Mouse (Mus musculus) ES-Bruce4 (cell line): Measurements from ENCODE around the gene Cdc14b. TPM values are rescaled to one million over a fixed set of nuclear protein-coding genes. Genes with fewer than 3 reads are reported as not detected.

Experiments used
- H3K27ac ChIP-seq: 2 replicates; pipeline ENCODE4 v1.5.1; 2012; ENCODE audit warnings: low read length, inconsistent platforms; ENCODE audit not compliant: insufficient read depth
- H3K27me3 ChIP-seq: 2 replicates; pipeline ENCODE4 v1.6.1; 2012; ENCODE audit warnings: mild to moderate bottlenecking, low read length, inconsistent platforms; ENCODE audit not compliant: control insufficient read depth, poor library complexity, insufficient read depth, severe bottlenecking
- H3K36me3 ChIP-seq: 2 replicates; pipeline ENCODE4 v1.6.1; 2012; ENCODE audit warnings: inconsistent platforms, mild to moderate bottlenecking, low read length, moderate library complexity; ENCODE audit not compliant: control insufficient read depth, poor library complexity, insufficient read depth, severe bottlenecking
- H3K4me1 ChIP-seq: one replicate; pipeline ENCODE4 v1.8.1; 2011; ENCODE audit warnings: low read length; ENCODE audit not compliant: control insufficient read depth, insufficient read depth
- H3K4me3 ChIP-seq: 2 replicates; pipeline ENCODE4 v1.5.1; 2011; ENCODE audit warnings: low read depth, mild to moderate bottlenecking, low read length
- H3K9ac ChIP-seq: 2 replicates; pipeline ENCODE4 v1.6.1; 2012; ENCODE audit warnings: low read depth, mild to moderate bottlenecking, inconsistent platforms; ENCODE audit not compliant: poor library complexity, severe bottlenecking
- H3K9me3 ChIP-seq: replicated peaks from 2 replicates; pipeline ENCODE4 v1.6.1; 2012; ENCODE audit warnings: mild to moderate bottlenecking, low read length, inconsistent platforms; ENCODE audit not compliant: control insufficient read depth, poor library complexity, insufficient read depth, severe bottlenecking
- CTCF ChIP-seq: IDR thresholded peaks from one replicate; pipeline ENCODE4 v1.8.1; 2011; ENCODE audit warnings: low read depth, low read length
- EP300 ChIP-seq: IDR thresholded peaks from 2 replicates; pipeline ENCODE4 v1.6.1; 2011; ENCODE audit warnings: low read depth, low read length; ENCODE audit not compliant: insufficient read depth
- POLR2A ChIP-seq: IDR thresholded peaks from one replicate; pipeline ENCODE4 v1.8.1; 2011; ENCODE audit warnings: low read length; ENCODE audit not compliant: insufficient read depth
- polyA plus RNA-seq: library from polyadenylated mRNA; stranded (reverse); fragments of >200 nt; gene quantifications from 2 replicates; pipeline ENCODE4 v1.2.4, GENCODE M21; 2011; ENCODE audit warnings: low read depth; ENCODE audit not compliant: missing spikeins, insufficient read depth, insufficient read length

Gene Cdc14b
- polyA plus RNA-seq, 1 experiment: 30.4 TPM

GRCm38 (mm10) chr13:64182091-64182490 lies 93.0 kb downstream of the Cdc14b start:
- no peak overlapping the region for H3K27ac ChIP-seq
- H3K9me3 ChIP-seq: no peaks in the 10 kb centered on the region
- no peak for TF ChIP-seq POLR2A
- TF ChIP-seq CTCF: no peak
- no peak for TF ChIP-seq EP300
- H3K4me3 ChIP-seq: no peak overlapping the region
- H3K27me3 ChIP-seq: no peaks in the 10 kb centered on the region
- H3K4me1 ChIP-seq: no peaks in the 10 kb centered on the region
- no peak overlapping the region for H3K9ac ChIP-seq
- no peaks in the 10 kb centered on the region for H3K36me3 ChIP-seq

GRCm38 (mm10) chr13:64180888-64181287 lies 94.2 kb downstream of the Cdc14b start:
- Histone ChIP-seq H3K27ac (no peak overlapping the region), H3K9ac (no peak overlapping the region), H3K36me3 (no peaks in the 10 kb centered on the region), H3K4me3 (no peak overlapping the region), H3K27me3 (no peaks in the 10 kb centered on the region), H3K4me1 (no peaks in the 10 kb centered on the region), H3K9me3 (no peaks in the 10 kb centered on the region)
- TF ChIP-seq CTCF (no peak), POLR2A (no peak), EP300 (no peak)

GRCm38 (mm10) chr13:64180300-64180699 lies 94.8 kb downstream of the Cdc14b start:
- no peaks in the 10 kb centered on the region for H3K27me3 ChIP-seq
- H3K9me3 ChIP-seq: no peaks in the 10 kb centered on the region
- H3K4me3 ChIP-seq: no peak overlapping the region
- H3K4me1 ChIP-seq: no peaks in the 10 kb centered on the region
- no peak overlapping the region; the same call in 1 of the 2 replicates for H3K27ac ChIP-seq
- TF ChIP-seq EP300 (no peak), CTCF (no peak), POLR2A (no peak)
- no peak overlapping the region for H3K9ac ChIP-seq
- no peaks in the 10 kb centered on the region for H3K36me3 ChIP-seq

- H3K9me3 ChIP-seq: no peaks in the 10 kb centered on the region
- H3K36me3 ChIP-seq: no peaks in the 10 kb centered on the region
- H3K4me1 ChIP-seq: no peaks in the 10 kb centered on the region
- no peak overlapping the region for H3K9ac ChIP-seq
- no peaks in the 10 kb centered on the region for H3K27me3 ChIP-seq
- H3K4me3 ChIP-seq: no peak overlapping the region
- no peak overlapping the region for H3K27ac ChIP-seq
- TF ChIP-seq EP300: no peak
- no peak for TF ChIP-seq POLR2A
- no peak for TF ChIP-seq CTCF
Measured at GRCm38 (mm10) chr13:64178746-64179652, 96.1 kb downstream of the Cdc14b start.

- H3K4me3 ChIP-seq: no peak overlapping the region
- no peaks in the 10 kb centered on the region for H3K36me3 ChIP-seq
- no peak overlapping the region for H3K9ac ChIP-seq
- H3K27ac ChIP-seq: no peak overlapping the region
- no peaks in the 10 kb centered on the region for H3K4me1 ChIP-seq
- H3K9me3 ChIP-seq: 0 out of 2 replicates have a peak, but pooled peaks cover 2% of the 10 kb centered on the region
- TF ChIP-seq EP300: no peak
- TF ChIP-seq POLR2A: no peak
- no peak for TF ChIP-seq CTCF
- H3K27me3 ChIP-seq: no peaks in the 10 kb centered on the region
Measured at GRCm38 (mm10) chr13:64178000-64178399, 97.1 kb downstream of the Cdc14b start.

- H3K9ac ChIP-seq: no peak overlapping the region
- H3K9me3 ChIP-seq: peaks cover 72% of the 10 kb centered on the region
- TF ChIP-seq POLR2A (no peak), EP300 (no peak), CTCF (no peak)
- H3K36me3 ChIP-seq: no peaks in the 10 kb centered on the region
- H3K4me1 ChIP-seq: no peaks in the 10 kb centered on the region
- no peak overlapping the region for H3K27ac ChIP-seq
- H3K27me3 ChIP-seq: no peaks in the 10 kb centered on the region
- H3K4me3 ChIP-seq: no peak overlapping the region
Measured at GRCm38 (mm10) chr13:64169746-64170145, 105.3 kb downstream of the Cdc14b start.
